Mouse (Mus musculus): Measurements from ENCODE around the gene Vmn1r223. TPM values are rescaled to one million over a fixed set of nuclear protein-coding genes. Genes with fewer than 3 reads are reported as not detected.

The Vmn1r223 gene
- polyA plus RNA-seq, 2 experiments from 2014 or later: not detected

Other genes starting within 250 kb of the Vmn1r223 start
- not detected for gene Vmn1r213, start 239.5 kb upstream of the Vmn1r223 start, polyA plus RNA-seq (2017; shearing (Covaris generic))
- gene Vmn1r214, start 216.7 kb upstream of the Vmn1r223 start, polyA plus RNA-seq (2017; shearing (Covaris generic)): under 1 TPM in 1 of 2 experiments, not detected in 1; 0.11 TPM
- not detected for gene Vmn1r215, start 179.1 kb upstream of the Vmn1r223 start, polyA plus RNA-seq (2017; shearing (Covaris generic))
- gene Vmn1r217, start 128.9 kb upstream of the Vmn1r223 start, polyA plus RNA-seq (2017; shearing (Covaris generic)): not detected
- under 1 TPM in 1 of 2 experiments, not detected in 1; 0.04 TPM for gene Vmn1r218, start 114.0 kb upstream of the Vmn1r223 start, polyA plus RNA-seq (2017; shearing (Covaris generic))
- not detected for gene Vmn1r219, start 87.8 kb upstream of the Vmn1r223 start, polyA plus RNA-seq (2017; shearing (Covaris generic))
- gene Vmn1r220, start 59.2 kb upstream of the Vmn1r223 start, polyA plus RNA-seq (2017; shearing (Covaris generic)): not detected
- not detected for gene Vmn1r221, start 33.0 kb upstream of the Vmn1r223 start, polyA plus RNA-seq (2017; shearing (Covaris generic))
- gene Vmn1r222, start 11.2 kb upstream of the Vmn1r223 start, polyA plus RNA-seq (2017; shearing (Covaris generic)): not detected
- gene Zfp322a, start 122.1 kb downstream of the Vmn1r223 start, polyA plus RNA-seq (2017; shearing (Covaris generic)): 10 to 100 TPM; 29.6 to 34.2 TPM
- gene Abt1, start 176.7 kb downstream of the Vmn1r223 start, polyA plus RNA-seq (2017; shearing (Covaris generic)): 10 to 100 TPM; 12.4 to 14.5 TPM
- not detected for gene Btn1a1, start 218.8 kb downstream of the Vmn1r223 start, polyA plus RNA-seq (2017; shearing (Covaris generic))
- not detected for gene Btn2a2, start 241.7 kb downstream of the Vmn1r223 start, polyA plus RNA-seq (2017; shearing (Covaris generic))